Mouse (Mus musculus) right cerebral cortex, postnatal 36 days (tissue): ENCODE measurements at regions not wholly inside any gene's neighbourhood (a gene's known extent, or its start where the extent isn't known, plus 50 kb on each side); places are given as distances from the start of the nearest gene placed in this dataset.

ENCODE experiments used
- DNase-seq, 2 experiments: peaks; one replicate each; pipeline ENCODE4 v3.0.0; 2022; ENCODE audit warnings: low spot score in 2 of 2, mixed read lengths in 1 of 2

DNA sequence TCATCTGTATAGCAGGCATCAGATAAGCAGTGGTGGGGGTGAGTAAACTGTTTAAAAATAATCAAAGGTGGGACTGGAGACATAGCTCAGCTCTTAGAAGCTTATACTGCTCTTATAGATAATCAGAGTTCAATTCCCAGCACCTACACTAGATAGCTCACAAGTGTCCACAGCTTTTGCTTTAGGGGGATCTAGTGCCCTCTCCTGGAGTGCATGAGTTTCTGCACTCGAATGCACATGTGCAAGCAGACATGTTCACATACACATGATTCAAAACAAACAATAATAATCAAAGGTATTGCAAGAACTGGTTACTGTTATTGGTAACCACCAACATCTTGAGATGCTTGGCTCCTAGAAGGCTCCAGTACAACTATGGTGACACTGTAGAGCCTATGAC is 343.3 kb downstream of the Gpam start:
- DNase-seq: no peak

DNA sequence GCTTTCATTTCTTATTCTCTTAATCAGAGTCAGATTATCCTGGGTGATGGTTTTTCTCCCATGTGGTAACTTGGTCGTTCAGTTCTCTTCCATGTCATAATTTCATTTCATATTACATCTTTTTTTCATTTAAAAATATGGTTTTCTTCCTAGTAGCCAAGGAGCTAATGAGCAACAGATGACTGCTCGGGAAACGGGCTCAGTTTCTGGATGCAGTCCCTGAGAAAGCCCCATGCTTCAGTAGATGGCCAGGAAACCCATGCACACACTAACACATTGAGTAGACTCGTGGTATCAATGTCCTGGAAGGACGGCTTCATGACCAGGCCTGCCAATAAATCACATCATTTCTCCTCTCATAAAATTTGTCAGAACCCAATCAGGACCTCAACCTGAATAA is 369.3 kb downstream of the Gpam start:
- no peak for DNase-seq

DNA sequence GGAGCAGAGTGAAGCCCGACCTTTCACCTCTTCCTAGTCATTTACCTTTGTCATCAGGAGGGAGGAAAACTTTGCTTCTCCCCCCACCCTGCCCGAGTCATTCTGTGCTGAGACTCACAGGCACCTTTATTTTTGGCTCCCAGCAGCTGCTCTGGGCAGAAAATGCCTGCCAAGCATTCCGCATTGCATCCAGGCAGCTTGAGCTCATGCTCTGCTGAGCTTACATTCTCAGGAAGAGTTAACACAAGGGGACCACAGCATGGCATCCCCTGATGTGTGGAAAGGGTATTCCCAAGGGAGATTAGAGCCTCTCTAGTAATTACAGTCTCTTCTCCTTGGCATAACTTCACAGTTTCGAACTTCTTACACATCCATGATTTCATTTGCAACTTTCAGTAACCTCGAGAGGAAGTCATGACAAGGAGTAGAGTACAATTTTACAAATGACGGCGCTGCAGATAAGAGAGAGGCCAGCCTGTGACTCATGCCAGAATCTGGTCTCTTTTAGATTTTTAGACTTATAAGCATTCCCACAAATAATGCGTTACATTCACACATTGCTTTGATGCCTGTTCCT is 370.3 kb downstream of the Gpam start:
- peak; percentile 53 to 67 for DNase-seq

DNA sequence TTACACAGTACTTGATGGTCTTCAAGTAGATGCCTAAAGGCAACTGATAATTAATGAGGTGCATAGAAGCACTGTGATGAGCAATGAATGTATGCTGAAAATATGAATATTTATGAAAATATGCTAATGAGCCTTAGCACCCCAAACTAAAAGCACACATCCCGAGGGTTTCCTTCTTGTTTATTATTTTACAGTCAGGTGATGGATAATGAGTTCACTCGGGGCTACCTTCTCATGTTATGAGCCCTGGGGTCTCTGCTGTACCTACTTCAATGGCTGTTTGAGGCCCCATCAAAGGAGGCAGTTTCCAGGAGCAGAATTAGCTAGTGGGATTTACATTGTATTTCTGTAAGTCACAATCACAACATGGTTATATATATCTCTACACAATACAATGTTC is 371.6 kb downstream of the Gpam start:
- no peak for DNase-seq

DNA sequence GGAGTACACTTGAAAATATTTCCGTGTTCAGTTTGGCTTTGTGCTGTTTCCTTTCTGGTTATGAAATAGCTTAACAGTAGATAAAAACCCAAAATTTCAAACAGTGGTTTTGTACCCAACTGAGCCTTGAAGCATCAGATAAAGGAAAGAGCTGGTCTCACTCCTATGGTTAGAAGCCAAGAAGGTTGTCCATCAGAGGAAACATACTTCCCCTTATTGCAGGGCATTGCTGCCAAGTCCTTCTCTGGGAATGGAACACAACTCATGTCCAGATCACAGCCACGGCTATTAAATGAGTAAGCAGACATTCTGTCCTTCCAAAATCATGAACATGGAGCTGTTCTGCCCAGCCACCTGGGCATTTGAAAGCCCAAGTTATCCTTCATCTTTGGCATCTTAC is 393.1 kb downstream of the Gpam start:
- no peak for DNase-seq

DNA sequence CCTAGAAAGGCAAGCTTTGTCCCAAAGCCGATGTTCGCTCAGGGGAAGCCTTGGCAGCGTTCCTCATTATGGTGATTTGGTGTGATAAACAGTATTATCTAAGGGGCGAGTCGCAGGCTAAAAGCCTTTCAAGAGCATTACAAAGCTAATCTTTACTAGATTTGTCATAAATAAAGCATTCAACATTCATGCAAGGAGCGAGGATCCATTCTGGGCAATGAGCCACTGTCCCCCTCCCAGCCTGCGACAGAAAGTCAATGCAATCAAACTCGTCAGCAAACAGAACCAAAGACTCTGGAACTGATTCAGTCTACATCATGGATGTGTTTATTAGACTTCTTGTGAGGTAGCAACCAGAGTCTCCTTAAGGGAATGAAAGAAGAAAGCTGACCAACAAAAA is 395.3 kb downstream of the Gpam start:
- DNase-seq: no peak

DNA sequence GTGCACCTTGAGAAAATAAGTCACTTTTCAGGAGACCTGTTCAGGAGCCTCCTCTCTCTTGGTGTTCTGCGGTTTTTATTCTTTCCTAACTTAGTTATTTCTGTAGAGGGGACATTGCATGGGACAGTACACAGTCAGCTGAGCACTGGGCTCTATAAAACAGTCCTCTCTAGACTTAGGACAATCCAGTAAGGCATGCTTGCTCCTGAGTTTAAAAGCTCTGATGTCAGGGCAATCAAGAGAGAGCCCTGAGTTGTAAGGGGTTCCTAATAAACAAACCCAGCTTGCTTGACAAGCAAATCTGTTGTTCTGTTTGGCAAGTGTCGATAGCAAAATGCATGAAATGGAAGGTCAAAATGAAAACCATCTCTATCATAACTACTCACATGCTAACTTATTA is 395.7 kb downstream of the Gpam start:
- no peak for DNase-seq

DNA sequence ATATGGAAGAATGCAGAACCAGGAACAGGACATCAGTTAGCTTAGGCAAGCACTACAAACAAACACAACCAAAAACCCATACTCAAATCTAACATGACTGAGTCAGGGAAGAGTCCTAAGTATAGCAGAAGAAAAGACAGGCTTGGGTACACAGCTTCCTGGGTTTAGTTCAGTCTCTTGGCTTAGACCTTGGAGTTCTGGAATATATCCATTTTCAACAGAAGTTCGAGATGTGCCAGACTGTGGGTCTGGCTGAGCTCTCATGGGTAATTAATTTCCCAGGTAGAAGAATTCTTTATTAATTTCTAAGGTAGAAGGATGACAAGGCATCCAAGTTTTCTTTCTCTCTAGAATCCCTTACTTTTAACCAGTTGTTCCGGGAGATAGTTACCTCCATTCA is 396.2 kb downstream of the Gpam start:
- DNase-seq: no peak

DNA sequence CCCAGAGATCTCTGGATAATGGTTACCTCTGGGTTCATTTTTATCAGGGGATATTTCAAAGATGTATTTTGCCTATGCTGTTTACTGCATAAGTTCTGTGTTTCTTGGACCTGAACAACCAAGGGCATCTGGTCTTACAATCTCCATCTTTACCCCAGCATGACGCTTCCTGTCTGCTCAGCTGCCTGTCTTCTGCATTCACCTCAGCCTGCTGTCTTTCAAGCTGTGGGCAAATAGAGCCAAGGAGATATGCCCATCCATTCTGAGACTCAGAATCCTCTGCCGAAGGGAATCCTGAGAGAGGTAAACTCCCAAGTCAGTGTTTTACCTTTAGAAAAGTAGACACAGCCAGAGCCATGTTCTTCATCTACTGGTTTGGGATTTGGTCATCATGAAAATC is 396.7 kb downstream of the Gpam start:
- no peak for DNase-seq

DNA sequence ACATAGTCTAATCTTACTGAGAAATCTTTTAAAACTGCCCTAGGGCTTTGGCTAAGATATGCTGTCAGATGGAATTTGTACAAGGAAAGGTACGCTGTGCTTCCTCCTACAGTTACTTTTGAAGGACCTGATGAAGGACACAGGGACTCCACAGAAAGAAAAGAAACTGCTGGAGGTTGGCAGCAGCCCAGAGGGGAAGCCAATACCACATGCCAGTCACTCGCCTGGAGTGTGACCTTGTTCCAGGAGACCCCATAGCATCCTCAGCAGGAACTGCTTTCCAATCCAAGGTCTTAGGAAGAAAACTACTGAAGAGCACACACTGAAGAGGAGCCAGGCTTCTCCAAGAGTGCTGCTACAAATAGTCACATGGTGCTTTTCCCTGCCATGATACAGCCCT is 404.9 kb downstream of the Gpam start:
- DNase-seq: no peak

DNA sequence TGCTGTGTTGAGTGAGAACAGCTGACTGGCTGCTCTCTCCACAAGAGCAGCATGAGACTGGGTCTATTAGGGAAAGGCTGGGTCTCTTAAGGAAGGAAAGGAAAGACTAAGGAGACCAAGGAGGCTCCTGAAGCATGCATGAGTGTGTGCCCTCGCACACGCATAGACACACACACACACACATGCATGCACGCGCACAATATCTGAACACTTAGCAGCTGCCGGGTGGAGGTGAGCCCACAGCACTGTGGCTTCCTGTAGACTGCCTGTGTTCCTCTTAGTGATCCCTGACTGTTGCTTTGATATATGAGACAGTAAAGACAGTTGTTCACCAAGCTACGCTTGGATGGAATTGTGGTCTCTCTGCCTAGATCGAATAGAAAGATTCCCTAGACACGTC is 429.6 kb downstream of the Gpam start:
- no peak for DNase-seq

DNA sequence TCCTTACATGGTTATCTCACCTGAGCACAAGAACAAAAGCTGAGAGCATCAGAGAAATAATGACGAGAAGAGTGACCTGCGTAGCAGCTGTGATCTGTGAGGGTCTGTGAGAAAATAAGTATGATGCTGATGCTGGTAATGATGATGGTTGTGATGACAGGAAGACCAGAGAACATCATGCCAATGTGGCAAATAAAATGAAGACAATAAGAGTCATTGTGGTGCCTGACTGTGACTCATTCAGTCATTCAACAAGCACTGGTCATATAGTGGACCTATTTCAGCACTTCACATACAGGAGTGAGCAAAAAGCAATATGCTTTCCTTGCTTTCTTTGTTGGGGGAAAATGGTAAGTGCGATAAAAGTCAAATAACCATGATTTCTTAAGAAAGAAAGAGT is 433.3 kb downstream of the Gpam start:
- no peak for DNase-seq

DNA sequence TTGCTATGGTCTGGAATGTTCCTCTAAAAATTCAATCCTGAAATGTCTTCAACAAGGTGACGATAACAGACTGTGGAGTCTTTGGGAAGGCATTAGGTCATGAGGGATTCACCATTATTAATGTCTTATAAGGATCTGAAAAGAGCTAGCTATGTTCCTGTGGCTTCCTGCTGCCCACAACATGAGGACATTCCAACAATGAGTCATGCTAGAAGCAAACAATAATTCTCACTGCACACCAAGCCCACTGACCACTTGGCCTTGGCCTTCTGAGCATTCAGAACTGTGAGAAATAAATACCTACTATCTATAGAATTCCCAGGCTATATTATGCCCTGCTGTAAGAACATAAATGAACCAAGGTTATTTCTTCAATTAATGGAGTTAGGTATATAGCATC is 433.9 kb downstream of the Gpam start:
- DNase-seq: no peak

DNA sequence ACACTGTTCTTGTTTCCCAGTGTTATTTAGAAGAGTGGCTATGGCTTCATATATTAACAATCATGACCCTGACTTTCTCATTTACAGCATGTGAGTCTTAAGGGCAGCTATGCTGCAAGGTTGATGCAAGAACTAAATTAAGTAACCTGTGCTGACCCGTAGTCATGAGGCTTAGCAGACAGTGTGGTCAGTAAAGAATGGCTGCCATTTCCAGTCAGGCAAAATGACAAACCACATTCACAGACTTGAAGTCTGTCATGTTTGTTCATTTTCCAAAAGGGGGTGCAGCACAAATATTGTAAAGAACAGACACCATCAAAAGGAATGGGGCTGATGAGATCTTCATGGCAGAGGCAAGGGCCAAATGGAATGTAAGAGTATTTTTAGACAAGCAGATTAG is 435.2 kb downstream of the Gpam start:
- DNase-seq: no peak

DNA sequence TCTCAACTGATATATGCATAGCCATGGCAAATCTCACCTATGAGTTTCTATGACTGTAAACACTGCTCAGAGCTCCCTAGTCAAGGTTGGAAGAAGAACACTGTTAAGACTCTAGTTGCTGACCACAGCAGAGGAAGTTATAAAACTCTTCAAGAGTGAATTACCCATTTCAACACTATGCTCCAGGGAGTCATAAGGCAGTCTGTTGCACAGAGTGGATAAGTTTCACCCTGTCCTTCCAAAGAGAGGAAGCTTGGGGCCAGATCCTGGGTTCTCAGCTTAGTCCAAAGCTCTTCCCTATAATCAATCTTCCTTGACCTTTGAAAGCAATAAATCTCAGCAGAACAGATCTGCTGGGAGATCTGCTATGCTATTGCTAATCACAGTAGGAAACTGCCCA is 438.4 kb downstream of the Gpam start:
- DNase-seq: no peak

DNA sequence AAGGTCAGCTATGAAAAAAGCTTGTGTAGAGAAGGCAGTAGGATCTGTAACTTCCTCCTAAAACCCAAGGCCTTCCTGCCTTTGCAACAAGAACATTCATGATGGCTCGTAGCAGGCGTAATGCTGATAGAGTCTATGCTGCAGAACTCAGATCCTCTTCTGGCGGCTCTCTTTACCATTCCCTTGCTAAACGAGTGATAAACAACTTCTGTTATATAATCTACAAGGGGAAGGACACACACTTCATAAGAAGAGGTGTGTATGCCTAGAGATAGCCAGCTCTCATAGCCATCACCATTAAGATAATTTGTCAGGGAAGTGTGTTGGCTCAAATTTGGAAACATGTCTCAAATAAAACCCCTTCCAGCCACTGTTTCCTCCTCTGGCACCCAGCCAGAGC is 441.9 kb downstream of the Gpam start:
- DNase-seq: no peak
